Mouse (Mus musculus): Measurements from ENCODE around the gene Slc8a3. TPM values are rescaled to one million over a fixed set of nuclear protein-coding genes. Genes with fewer than 3 reads are reported as not detected.

The Slc8a3 gene
- 0.02 and 0.03 TPM in 2 replicates for polyA plus RNA-seq (2012; rRNA removed)

DNA sequence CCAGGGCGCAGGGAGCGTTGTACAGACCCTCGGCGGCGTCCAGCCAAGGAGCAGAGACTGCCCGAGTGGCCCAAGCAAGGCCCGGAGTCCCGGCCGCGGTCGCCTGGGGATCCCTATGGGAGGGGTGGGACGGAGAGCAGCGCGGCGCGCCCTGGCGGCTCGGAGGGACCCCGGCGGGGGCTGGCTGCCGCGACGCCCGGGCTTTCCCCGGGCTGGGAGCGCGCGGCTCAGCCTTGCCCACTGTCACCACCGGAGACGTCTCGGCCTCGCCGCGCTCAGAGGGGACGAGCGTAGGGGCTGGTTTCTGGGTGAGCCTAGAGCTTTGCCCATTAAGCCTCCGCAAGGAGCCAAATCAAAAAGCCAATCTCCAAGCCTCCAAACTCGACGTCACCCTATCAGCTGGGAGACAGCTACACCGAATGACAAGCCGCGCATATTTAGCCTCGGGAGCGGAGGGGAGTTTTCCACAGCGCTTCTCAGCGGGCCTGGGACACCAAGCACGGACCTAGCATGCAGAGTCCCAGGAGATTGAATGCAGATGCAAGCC, at the start of gene Slc8a3:
Gene Slc8a3 (minus strand): TSS at position 306 of the 547 bp plus-strand sequence.

DNA sequence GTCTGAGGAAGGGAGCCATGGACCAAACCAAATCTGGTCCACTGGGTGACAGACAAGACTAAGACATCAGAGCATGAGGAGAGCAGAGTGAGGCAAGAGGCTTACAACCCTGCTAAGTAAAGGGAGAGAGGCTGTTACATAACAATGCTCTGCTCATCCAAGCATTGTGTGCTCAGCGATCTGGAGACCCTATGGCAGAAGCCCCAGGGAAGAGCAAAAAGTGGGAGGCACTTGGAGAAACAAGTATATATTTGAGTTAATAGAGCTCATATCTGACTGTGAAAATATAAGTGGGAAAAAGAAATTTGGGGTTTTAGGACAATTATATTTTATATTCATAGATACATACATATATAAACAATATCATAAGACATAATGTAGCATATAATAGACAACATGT, 46.4 kb upstream of the Slc8a3 start, which contains the start of gene Gm4787:
Gene Gm4787 (minus strand): TSS at position 101 of the 400 bp plus-strand sequence.

Other genes with a start within 250 kb of the Slc8a3 start
- 0.22 and 0.23 TPM in 2 replicates for gene Gm4787, start 46.3 kb upstream of the Slc8a3 start, polyA plus RNA-seq (2012; rRNA removed)
- 0.28 and 0.36 TPM in 2 replicates for gene Adam4, start 88.8 kb upstream of the Slc8a3 start, polyA plus RNA-seq (2012; rRNA removed)
- 39.3 and 44.5 TPM in 2 replicates for gene Cox16, start 151.9 kb upstream of the Slc8a3 start, polyA plus RNA-seq (2012; rRNA removed)
- 5.4 and 7.2 TPM in 2 replicates for gene Gm20498, start 199.7 kb upstream of the Slc8a3 start, polyA plus RNA-seq (2012; rRNA removed)
- gene Synj2bp, start 199.7 kb upstream of the Slc8a3 start, polyA plus RNA-seq (2012; rRNA removed), result 8.3 and 10.0 TPM in 2 replicates
- gene Adam21, start 235.3 kb upstream of the Slc8a3 start, polyA plus RNA-seq (2012; rRNA removed), result 0.02 and 0.03 TPM in 2 replicates